Mouse (Mus musculus) bone marrow, adult 2 months (tissue): ENCODE measurements around the gene Hs3st1. TPM values are rescaled to one million over a fixed set of nuclear protein-coding genes. Genes with fewer than 3 reads are reported as not detected.

Experiments used
- H3K27ac ChIP-seq: fragments of 200-500 bp; 2 replicates; pipeline ENCODE4 v1.5.1; 2012; ENCODE audit warnings: low read depth, mild to moderate bottlenecking, control low read depth, inconsistent platforms, low read length; ENCODE audit not compliant: control insufficient read depth, poor library complexity, insufficient read depth
- H3K4me1 ChIP-seq: fragments of 200-500 bp; 2 replicates; pipeline ENCODE4 v1.6.1; 2011; ENCODE audit warnings: low read length; ENCODE audit not compliant: control insufficient read depth, insufficient read depth
- H3K4me3 ChIP-seq: fragments of 200-500 bp; replicated peaks from 2 replicates; pipeline ENCODE3; 2011; ENCODE audit warnings: mild to moderate bottlenecking, low read depth, low read length, control low read depth; ENCODE audit not compliant: control insufficient read depth
- CTCF ChIP-seq: fragments of 200-500 bp; IDR thresholded peaks from 2 replicates; pipeline ENCODE4 v1.5.1; 2011; ENCODE audit warnings: low read length, control low read depth; ENCODE audit not compliant: control insufficient read depth, insufficient read depth
- POLR2A ChIP-seq: fragments of 200-500 bp; IDR thresholded peaks from 2 replicates; pipeline ENCODE4 v1.6.1; 2011; ENCODE audit warnings: low read depth, mild to moderate bottlenecking, control low read depth, low read length, borderline replicate concordance; ENCODE audit not compliant: control insufficient read depth
- whole genome bisulfite sequencing: fragments of 180-500 bp; shearing (Covaris S2); methylation state at CpG from one replicate; pipeline ENCODE4 v1.1.7; 2018; 5-methylcytosine and 5-hydroxymethylcytosine counted together
- polyA plus RNA-seq: library from polyadenylated mRNA; stranded (reverse); fragments of >200 nt; gene quantifications from 2 replicates; pipeline ENCODE4 v1.2.4, GENCODE M21; 2011; ENCODE audit warnings: low replicate concordance; ENCODE audit not compliant: missing spikeins, insufficient read depth, insufficient read length

Hs3st1 gene
- polyA plus RNA-seq, 1 experiment, result 1.5 TPM

DNA sequence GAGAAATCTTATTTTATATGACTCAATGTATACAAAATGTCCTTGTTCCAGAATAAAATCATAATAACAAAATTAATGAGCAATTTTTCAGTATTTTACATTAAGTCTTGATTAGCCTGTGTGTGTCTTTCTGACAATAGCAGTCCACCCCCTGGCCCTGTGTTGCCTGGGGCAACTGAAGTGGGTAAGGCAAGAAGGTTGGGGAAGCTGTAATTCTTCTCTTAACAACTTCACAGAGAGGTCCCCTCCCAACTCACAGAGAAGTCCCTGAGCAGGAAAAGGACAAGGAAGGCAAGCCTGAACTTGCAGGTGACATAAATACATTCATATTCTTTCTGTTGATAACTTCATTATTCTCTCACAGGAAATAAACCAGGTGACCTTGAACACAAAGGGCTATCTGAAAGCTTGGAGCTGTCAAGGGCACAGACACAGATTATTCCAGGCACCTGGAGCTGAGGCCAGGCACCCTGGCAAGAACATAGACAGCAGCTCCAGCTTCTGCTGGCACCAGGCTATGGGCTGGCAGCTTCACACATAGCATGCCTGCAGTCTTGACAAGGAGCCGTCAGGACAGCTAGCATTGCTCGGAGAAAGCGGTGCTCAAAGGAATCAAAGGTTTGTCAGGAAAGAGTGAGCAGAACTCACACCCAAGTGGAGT, 134.9 kb downstream of the Hs3st1 start:
- WGBS, result 72% methylated on average over 3 of the region's 3 CpGs
- no peaks in the 10 kb centered on the region for H3K4me1 ChIP-seq
- no peak for TF ChIP-seq CTCF
- TF ChIP-seq POLR2A, result no peak
- H3K4me3 ChIP-seq, result no peak overlapping the region
- no peak overlapping the region for H3K27ac ChIP-seq

DNA sequence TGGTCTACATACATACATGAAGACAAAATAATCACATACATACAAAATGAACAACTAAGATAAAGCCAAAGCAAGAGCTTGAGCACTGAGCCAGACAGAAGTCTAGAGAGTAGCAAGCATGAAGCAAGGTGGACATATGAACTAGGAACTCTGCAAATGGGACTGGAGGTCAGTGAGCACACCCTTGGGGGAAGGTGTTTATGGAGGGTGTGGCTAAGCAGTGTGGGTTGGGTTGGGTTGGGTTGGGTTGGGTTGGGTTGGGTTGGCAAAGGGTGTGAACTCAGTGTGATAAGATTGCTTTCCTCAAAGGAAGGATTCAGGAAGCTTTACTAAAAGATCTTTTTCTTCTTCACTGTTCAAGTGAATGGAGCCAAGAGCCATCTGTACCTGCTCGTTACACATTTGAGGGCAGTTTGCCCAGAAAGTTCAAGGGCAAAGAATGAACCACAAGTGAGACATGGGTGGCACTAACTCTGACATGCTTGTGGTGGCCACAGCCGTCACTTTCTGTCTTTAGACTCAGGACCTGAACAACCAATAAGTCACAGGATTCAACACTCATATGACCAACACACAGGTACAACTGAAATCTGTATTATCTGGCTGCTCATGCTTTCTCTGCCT, 137.8 kb downstream of the Hs3st1 start:
- H3K4me3 ChIP-seq, result no peak overlapping the region
- no peak for TF ChIP-seq CTCF
- TF ChIP-seq POLR2A, result no peak
- no peak overlapping the region for H3K27ac ChIP-seq
- no peaks in the 10 kb centered on the region for H3K4me1 ChIP-seq
- 64% methylated on average over 2 of the region's 2 CpGs for WGBS

DNA sequence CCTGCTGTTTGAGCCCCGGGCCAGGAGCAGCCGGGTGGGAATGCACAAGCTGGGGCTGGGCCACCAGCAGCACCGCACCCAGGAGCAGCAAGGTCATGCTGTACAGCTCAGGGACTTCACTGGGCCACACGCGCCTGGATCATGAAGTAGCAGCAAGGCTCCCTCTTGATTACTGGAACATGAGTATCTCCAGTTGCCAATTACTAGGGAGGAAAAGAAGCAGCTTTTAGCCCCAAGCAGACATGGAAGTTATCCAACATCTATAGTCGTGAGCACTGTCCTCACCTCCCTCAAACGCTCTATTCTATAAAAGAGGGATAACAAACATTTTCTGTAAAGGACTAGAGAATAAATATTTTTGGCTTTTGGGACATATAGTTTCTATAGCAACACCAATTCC, 140.1 kb downstream of the Hs3st1 start:
- TF ChIP-seq CTCF (no peak), POLR2A (no peak)
- Histone ChIP-seq H3K4me1 (no peaks in the 10 kb centered on the region), H3K27ac (no peak overlapping the region), H3K4me3 (no peak overlapping the region)
- 87% methylated on average over 7 of the region's 7 CpGs for WGBS

DNA sequence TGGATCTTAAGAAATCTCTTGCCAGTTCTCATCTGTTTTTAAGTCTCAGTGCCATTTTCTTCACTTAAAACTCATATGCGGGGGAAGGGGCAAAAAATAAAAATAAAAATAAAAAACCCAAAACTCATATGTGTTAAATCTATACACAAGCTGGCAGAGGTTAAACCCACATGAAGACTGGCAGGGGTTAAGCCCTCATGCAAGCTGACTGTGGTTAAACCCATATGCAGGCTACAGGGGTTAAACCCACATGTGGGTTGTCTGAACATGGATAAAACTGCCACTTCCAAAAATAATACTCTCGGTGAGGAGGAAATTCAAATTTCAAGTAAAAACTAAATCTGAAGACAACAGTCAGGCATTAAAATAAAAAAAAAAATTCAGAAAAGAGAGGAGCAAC, 141.7 kb downstream of the Hs3st1 start:
- H3K27ac ChIP-seq, result no peak overlapping the region
- TF ChIP-seq CTCF (no peak), POLR2A (no peak)
- no peak overlapping the region for H3K4me3 ChIP-seq
- WGBS, result 36% methylated on average over 2 of the region's 2 CpGs
- H3K4me1 ChIP-seq, result no peaks in the 10 kb centered on the region

- Histone ChIP-seq H3K4me1 (no peaks in the 10 kb centered on the region), H3K27ac (no peak overlapping the region), H3K4me3 (no peak overlapping the region)
- 63% methylated on average over 2 of the region's 2 CpGs for WGBS
- no peak for TF ChIP-seq CTCF
- no peak for TF ChIP-seq POLR2A
Observed at GRCm38 (mm10) chr5:39612240-39612639, 143.0 kb downstream of the Hs3st1 start.

- Histone ChIP-seq H3K27ac (no peak overlapping the region), H3K4me1 (no peaks in the 10 kb centered on the region), H3K4me3 (no peak overlapping the region)
- TF ChIP-seq CTCF (no peak), POLR2A (no peak)
- 84% methylated on average over 1 of the region's 1 CpGs for WGBS
Observed at GRCm38 (mm10) chr5:39608260-39608659, 147.0 kb downstream of the Hs3st1 start.

- no peak overlapping the region for H3K27ac ChIP-seq
- H3K4me1 ChIP-seq, result no peaks in the 10 kb centered on the region
- WGBS, result 72% methylated on average over 2 of the region's 2 CpGs
- TF ChIP-seq POLR2A (no peak), CTCF (no peak)
- H3K4me3 ChIP-seq, result no peak overlapping the region
Observed at GRCm38 (mm10) chr5:39594737-39595136, 160.5 kb downstream of the Hs3st1 start.
